Mouse (Mus musculus): Measurements from ENCODE around the gene Grip1. TPM values are rescaled to one million over a fixed set of nuclear protein-coding genes. Genes with fewer than 3 reads are reported as not detected.

The Grip1 gene
- polyA plus RNA-seq, 1 experiment from 2014 or later = 5.0 TPM

GRCm38 (mm10) chr10:120136020-120136562 lies 682.5 kb downstream of the Grip1 start:
- WGBS = 79% methylated on average over 12 of the region's 12 CpGs

More at GRCm38 (mm10) chr10:120136020-120136562, 682.5 kb downstream of the Grip1 start:
- Histone ChIP-seq H3K4me1 (ENCODE audit: control insufficient read depth, insufficient read depth, low read length) (0 out of 2 replicates have a peak, but pooled peaks cover 6% of the 10 kb centered on the region), H3K4me2 (ENCODE audit: low read depth, low read length) (no peak overlapping the region), H3K4me3 (ENCODE audit: low read depth, low read length) (no peak overlapping the region), H3K27me3 (replicated peaks; ENCODE audit: control insufficient read depth, insufficient read depth, low read length) (no peaks in the 10 kb centered on the region), H3K9me3 (ENCODE audit: control insufficient read depth, low read length) (no peaks in the 10 kb centered on the region), H3K9ac (ENCODE audit: low read depth, low read length) (no peak overlapping the region), H3K27ac (replicated peaks; ENCODE audit: low read depth, low read length) (no peak overlapping the region), H3K36me3 (ENCODE audit: control insufficient read depth, insufficient read depth, low read length) (no peaks in the 10 kb centered on the region)
- DNase-seq (ENCODE audit: low spot score) (no peak), ATAC-seq (ENCODE audit: low read depth) (no peak)

Other genes starting within 250 kb of the Grip1 start
- gene Cand1, start 213.8 kb upstream of the Grip1 start, polyA plus RNA-seq (2014; fragmentation: Nextera tagmentation; extraction: Ambion mirVana) = 81.2 and 86.8 TPM in 2 replicates